Mouse (Mus musculus): Measurements from ENCODE around the gene Glud1.

Glud1 gene

GRCm38 (mm10) chr14:34382921-34383704, 72.6 kb downstream of the Glud1 start:
- DNase-seq: no peak

GRCm38 (mm10) chr14:34393295-34393694, 82.8 kb downstream of the Glud1 start:
- DNase-seq: no peak

Measured in cerebellum, postnatal 14 days (tissue).